10 mouse cellular contexts compared by ENCODE assay signal in the genomic region with DNA sequence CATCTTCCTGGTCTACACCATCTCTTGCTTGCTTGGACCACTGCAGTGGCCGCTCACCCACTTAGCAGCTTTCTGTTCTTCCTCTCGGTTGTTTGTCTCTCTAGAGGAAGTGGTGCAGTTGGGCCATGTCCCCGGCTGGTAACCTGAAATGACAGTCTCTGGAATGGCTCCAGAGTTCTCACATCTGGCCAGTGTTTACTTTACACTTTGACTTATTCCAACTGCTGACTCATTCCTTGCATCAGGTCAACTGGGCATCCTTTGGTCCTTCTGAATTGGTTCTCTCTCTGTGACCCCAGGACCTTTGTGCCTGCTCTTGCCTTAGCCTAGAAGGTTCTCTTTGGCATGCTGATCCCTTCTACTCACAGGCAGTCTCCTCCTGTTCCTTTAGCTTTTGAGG.
"Had no signal": no experiment of that assay in that cellular context is flagged by ENCODE, and none has a peak within 500 bp of the region (broad histone marks: within the 10 kb centered on the region; RNA-seq: fewer than 3 reads in every experiment).

No protein-coding gene starts in this region.

- H3K4me1 ChIP-seq: kidney, embryonic 15.5 days; limb, embryonic 13.5 days; liver, embryonic 12.5 days had no signal

- H3K27me3 ChIP-seq: kidney, embryonic 15.5 days; limb, embryonic 13.5 days; liver, embryonic 12.5 days; neural tube, embryonic 12.5 days had no signal

- H3K27ac ChIP-seq: kidney, embryonic 15.5 days; limb, embryonic 13.5 days; liver, embryonic 12.5 days; midbrain, embryonic 10.5 days; neural tube, embryonic 12.5 days had no signal

- H3K4me3 ChIP-seq: kidney, embryonic 15.5 days; limb, embryonic 13.5 days; liver, embryonic 12.5 days; midbrain, embryonic 10.5 days; myocyte; neural tube, embryonic 12.5 days had no signal

- ATAC-seq: intestine, embryonic 16.5 days; liver, embryonic 12.5 days had no signal

- DNase-seq: kidney, adult 2 months; kidney, postnatal 14 days; thymus, postnatal 36 days had no signal
